In the genomic region with DNA sequence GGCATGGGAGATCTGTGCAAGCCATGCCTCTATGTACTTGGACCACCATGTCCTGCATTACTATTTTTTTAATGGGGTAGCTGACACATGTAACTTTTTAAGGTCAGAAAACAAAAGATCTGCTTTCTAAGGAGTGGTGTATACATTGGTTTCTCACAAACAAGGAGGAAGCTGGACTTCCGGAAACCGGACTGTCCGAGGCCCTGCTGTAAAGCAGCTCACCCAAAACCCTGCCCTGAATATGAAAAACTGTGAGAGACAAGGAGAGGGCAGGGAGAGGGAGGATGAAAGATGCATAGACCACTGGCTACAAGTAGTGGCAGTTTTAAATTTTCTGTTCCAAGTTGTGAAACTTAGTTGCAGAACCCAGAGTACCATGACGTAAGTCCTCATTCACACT, we compare ENCODE assay signal across 2 mouse cellular contexts.
TF ChIP-seq lines count a peak whose summit lies in the region.

No protein-coding gene starts in this region.

TF ChIP-seq in C2C12, 6 proteins besides CTCF, POLR2A, EP300 and RAD21 (continued from another document):
- TF ChIP-seq CEBPB (IDR thresholded peaks at IDR 0.05; ENCODE audit: low read depth) (no peak), MYOG (IDR thresholded peaks at IDR 0.05; ENCODE audit: control insufficient read depth, extremely low read depth, insufficient read length) (no peak), MYOD1 (IDR thresholded peaks at IDR 0.05; ENCODE audit: control insufficient read depth, insufficient read length, low read depth) (no peak), MAX (IDR thresholded peaks at IDR 0.05) (no peak)

TF ChIP-seq in CH12.LX, 34 proteins besides CTCF, POLR2A, EP300 and RAD21 (continued from another document):
- TF ChIP-seq POLR2AphosphoS2 (IDR thresholded peaks at IDR 0.05; ENCODE audit: low read depth, low read length) (peak; percentile 66; the same call in 1 of the 2 replicates), ELF1 (IDR thresholded peaks at IDR 0.05; ENCODE audit: low read depth, low read length) (peak; percentile 75), MAX (IDR thresholded peaks at IDR 0.05; ENCODE audit: low read length) (peak; percentile 63), MAFK (IDR thresholded peaks at IDR 0.05; ENCODE audit: insufficient replicate concordance, low read length) (peak; percentile 51; the same call in 1 of the 2 replicates), NRF1 (IDR thresholded peaks at IDR 0.05; ENCODE audit: low read depth, low read length) (0 out of 2 replicates have a peak, but pooled peaks have one; percentile 32), USF2 (conservative IDR thresholded peaks at IDR 0.05; ENCODE audit: low read depth, low read length) (no peak), HCFC1 (IDR thresholded peaks at IDR 0.05; ENCODE audit: low read depth, low read length) (peak; percentile 48; the same call in 1 of the 2 replicates), MAZ (IDR thresholded peaks at IDR 0.05; ENCODE audit: low read depth, low read length) (0 out of 2 replicates have a peak, but pooled peaks have one; percentile 54), IRF4 (IDR thresholded peaks at IDR 0.05; ENCODE audit: low read depth, low read length) (peak; percentile 60), JUND (conservative IDR thresholded peaks at IDR 0.05; ENCODE audit: low read depth, low read length) (peak; percentile 59), UBTF (IDR thresholded peaks at IDR 0.05; ENCODE audit: low read depth, low read length) (no peak), USF1 (IDR thresholded peaks at IDR 0.05; ENCODE audit: low read depth, low read length) (no peak), MXI1 (IDR thresholded peaks at IDR 0.05; ENCODE audit: low read depth, low read length) (peak; percentile 56; the same call in 1 of the 2 replicates), SIN3A (IDR thresholded peaks at IDR 0.05; ENCODE audit: low read length) (peak; percentile 66), MYC (IDR thresholded peaks at IDR 0.05; ENCODE audit: low read depth, low read length) (peak; percentile 65; the same call in 1 of the 2 replicates), NELFE (IDR thresholded peaks at IDR 0.05; ENCODE audit: low read depth, low read length) (peak; percentile 38; the same call in 1 of the 2 replicates), GABPA (IDR thresholded peaks at IDR 0.05; ENCODE audit: insufficient replicate concordance, low read depth, low read length) (no peak), ETS1 (conservative IDR thresholded peaks at IDR 0.05; ENCODE audit: low read depth, low read length) (peak; percentile 53; the same call in 1 of the 2 replicates), RCOR1 (conservative IDR thresholded peaks at IDR 0.05; ENCODE audit: low read depth, low read length) (peak; percentile 63; the same call in 1 of the 2 replicates), BHLHE40 (IDR thresholded peaks at IDR 0.05; ENCODE audit: low read depth, low read length) (peak; percentile 34; the same call in 1 of the 2 replicates), ZC3H11A (IDR thresholded peaks at IDR 0.05; ENCODE audit: low read depth, low read length) (no peak), TCF12 (IDR thresholded peaks at IDR 0.05; ENCODE audit: low read depth, low read length) (peak; percentile 46; the same call in 1 of the 2 replicates), ZMIZ1 (IDR thresholded peaks at IDR 0.05; ENCODE audit: low read depth, low read length) (peak; percentile 66; the same call in 1 of the 2 replicates), CHD2 (IDR thresholded peaks at IDR 0.05; ENCODE audit: low read length) (no peak), CHD1 (IDR thresholded peaks at IDR 0.05; ENCODE audit: low read depth, low read length) (peak; percentile 91), ZKSCAN1 (IDR thresholded peaks at IDR 0.05; ENCODE audit: borderline replicate concordance, low read depth, low read length) (no peak), KAT2A (IDR thresholded peaks at IDR 0.05; ENCODE audit: insufficient replicate concordance, low read length) (0 out of 2 replicates have a peak, but pooled peaks have one; percentile 44), TBP (conservative IDR thresholded peaks at IDR 0.05; ENCODE audit: low read depth, low read length) (peak; percentile 44; the same call in 1 of the 2 replicates), JUN (IDR thresholded peaks at IDR 0.05; ENCODE audit: insufficient read depth, low read depth, low read length) (peak; percentile 39; the same call in 1 of the 2 replicates), SMC3 (IDR thresholded peaks at IDR 0.05; ENCODE audit: low read depth, low read length) (peak; percentile 6; the same call in 1 of the 2 replicates), PAX5 (IDR thresholded peaks at IDR 0.05; ENCODE audit: low read length) (no peak), ZNF384 (IDR thresholded peaks at IDR 0.05; ENCODE audit: low read depth, low read length) (peak; percentile 27), MEF2A (IDR thresholded peaks at IDR 0.05; ENCODE audit: borderline replicate concordance, low read depth, low read length) (no peak)
